Mouse (Mus musculus) cortical plate, adult 2 months (tissue): ENCODE measurements around the gene Olfr287.

ENCODE experiments used
- CTCF ChIP-seq: fragments of 200-500 bp; IDR thresholded peaks from 2 replicates; pipeline ENCODE4 v1.5.1; 2011; ENCODE audit warnings: mild to moderate bottlenecking, control low read depth, low read length; ENCODE audit not compliant: insufficient read depth; ENCODE audit errors: extremely low read depth
- POLR2A ChIP-seq: fragments of 200-500 bp; IDR thresholded peaks from 2 replicates; pipeline ENCODE4 v1.6.1; 2011; ENCODE audit warnings: mild to moderate bottlenecking, low read length, control low read depth; ENCODE audit not compliant: insufficient read depth; ENCODE audit errors: extremely low read depth

- no peak for TF ChIP-seq CTCF
- TF ChIP-seq POLR2A: no peak
Observed at GRCm38 (mm10) chr15:98181856-98182570, 38.8 kb downstream of the Olfr287 start.
